Mouse (Mus musculus): ENCODE measurements around the gene Bcorl1.
"Not testable (repeated sequence)": the region's sequence is repeated elsewhere in the genome, so short reads cannot be mapped to it uniquely, and the experiment has no call there.

DNA sequence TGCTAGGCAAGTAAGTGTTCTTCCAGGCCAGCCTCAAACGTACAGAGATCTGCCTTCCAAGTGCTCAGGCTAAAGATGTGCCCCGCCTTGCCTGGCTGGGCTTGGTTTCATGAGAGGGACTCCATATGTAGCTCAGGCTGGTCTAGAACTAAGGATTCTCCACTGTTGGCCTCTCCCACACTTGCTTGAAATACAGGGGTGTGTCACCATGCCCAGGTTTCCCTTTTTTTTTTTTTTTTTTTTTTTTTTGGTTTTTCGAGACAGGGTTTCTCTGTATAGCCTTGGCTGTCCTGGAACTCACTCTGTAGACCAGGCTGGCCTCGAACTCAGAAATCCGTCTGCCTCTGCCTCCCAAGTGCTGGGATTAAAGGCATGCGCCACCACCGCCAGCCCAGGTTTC is 94.9 kb downstream of the Bcorl1 start:
- TF ChIP-seq CTCF, EP300 (IDR thresholded peaks at IDR 0.05; ENCODE audit: low read depth): not testable (repeated sequence)

Data from liver, embryonic 14.5 days (tissue).